Mouse (Mus musculus) bone marrow, adult 2 months (tissue): ENCODE measurements around the gene Klk14.

Source experiments
- CTCF ChIP-seq: fragments of 200-500 bp; IDR thresholded peaks from 2 replicates; pipeline ENCODE4 v1.5.1; 2011; ENCODE audit warnings: low read length, control low read depth; ENCODE audit not compliant: control insufficient read depth, insufficient read depth
- POLR2A ChIP-seq: fragments of 200-500 bp; IDR thresholded peaks from 2 replicates; pipeline ENCODE4 v1.6.1; 2011; ENCODE audit warnings: low read depth, mild to moderate bottlenecking, control low read depth, low read length, borderline replicate concordance; ENCODE audit not compliant: control insufficient read depth

DNA sequence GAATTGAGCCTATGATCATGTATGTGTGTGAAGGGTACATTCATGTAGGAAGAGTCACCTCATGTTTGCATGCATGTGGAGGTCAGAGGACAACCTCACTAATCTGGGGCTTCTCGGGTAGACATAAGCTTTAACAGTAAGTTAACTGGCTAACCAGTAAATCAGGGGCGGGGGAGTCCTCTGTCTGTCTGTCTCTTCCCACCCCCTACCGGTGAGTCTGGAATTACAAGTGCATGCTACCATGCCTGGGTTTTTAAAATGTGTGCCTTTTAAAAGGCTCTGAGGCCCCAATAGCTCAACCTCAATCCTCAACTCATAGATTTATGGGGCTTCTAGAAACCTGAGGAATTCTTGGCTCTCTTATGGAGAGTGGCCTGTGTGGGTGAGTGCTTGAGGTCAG, 21.6 kb upstream of the Klk14 start:
- no peak for TF ChIP-seq POLR2A
- peak; percentile 54 for TF ChIP-seq CTCF
